Comparison of ENCODE assay signal across 24 mouse cellular contexts in genomic region chr14:122403422-122403940, GRCm38 (mm10). TPM values are rescaled to one million over a fixed set of nuclear protein-coding genes. Genes with fewer than 3 reads are reported as not detected.
A peak's percentile ranks its signal among the peaks of the same experiment; 100 is the strongest.
DNase-seq lines count a peak whose midpoint lies in the region; ATAC-seq and TF ChIP-seq lines count a peak whose summit lies in the region.
"Had no signal": no experiment of that assay in that cellular context is flagged by ENCODE, and none has a peak within 500 bp of the region (broad histone marks: within the 10 kb centered on the region; RNA-seq: fewer than 3 reads in every experiment).

No protein-coding gene starts in this region.

- intact Hi-C loops in heart, adult 2 months (cut with DNase I), result no loop called here

- H3K4me3 ChIP-seq in heart, adult 2 months, result no peak overlapping the region
- no peak overlapping the region for H3K4me3 ChIP-seq in neural tube, embryonic 11.5 days (ENCODE audit: low read depth, low read length)
- no peak overlapping the region for H3K4me3 ChIP-seq in neural tube, embryonic 15.5 days (replicated peaks)
- no peak overlapping the region for H3K4me3 ChIP-seq in hindbrain, embryonic 11.5 days (ENCODE audit: low read depth, low read length)
- H3K4me3 ChIP-seq in midbrain, embryonic 13.5 days (replicated peaks), result no peak overlapping the region
- H3K4me3 ChIP-seq in embryonic facial prominence, embryonic 10.5 days, result no peak overlapping the region
- H3K4me3 ChIP-seq: embryonic facial prominence, embryonic 15.5 days had no signal

- peak; percentile 78 for DNase-seq in heart, adult 11 months
- no peak for DNase-seq in heart, adult 2 months
- DNase-seq in neural tube, embryonic 11.5 days (ENCODE audit: low spot score), result no peak
- DNase-seq in hindbrain, embryonic 11.5 days (ENCODE audit: low spot score), result no peak
- no peak for DNase-seq in spleen, postnatal 36 days (ENCODE audit: low spot score in 2 of 2)
- DNase-seq in embryonic facial prominence, embryonic 10.5 days (ENCODE audit: low spot score), result no peak
- DNase-seq: adrenal gland, postnatal 36 days; cerebellum, adult 11-12 months; gastrocnemius, postnatal 36 days; heart, postnatal 14 days; kidney, adult 9 months; kidney, postnatal 36 days; thymus, postnatal 4 days had no signal

- no peaks in the 10 kb centered on the region for H3K36me3 ChIP-seq in heart, adult 2 months (ENCODE audit: control insufficient read depth, insufficient read depth, low read length)
- H3K36me3 ChIP-seq in neural tube, embryonic 11.5 days (ENCODE audit: control insufficient read depth, insufficient read depth, low read length), result no peaks in the 10 kb centered on the region
- no peaks in the 10 kb centered on the region for H3K36me3 ChIP-seq in neural tube, embryonic 15.5 days
- no peaks in the 10 kb centered on the region for H3K36me3 ChIP-seq in hindbrain, embryonic 11.5 days (ENCODE audit: control insufficient read depth, insufficient read depth, low read length)
- H3K36me3 ChIP-seq in midbrain, embryonic 13.5 days, result no peaks in the 10 kb centered on the region
- H3K36me3 ChIP-seq in embryonic facial prominence, embryonic 10.5 days (replicated peaks), result no peaks in the 10 kb centered on the region
- H3K36me3 ChIP-seq: embryonic facial prominence, embryonic 15.5 days had no signal

- peaks cover 5% of the 10 kb centered on the region for H3K27me3 ChIP-seq in heart, adult 2 months (ENCODE audit: control insufficient read depth, insufficient read depth, low read length)
- H3K27me3 ChIP-seq in neural tube, embryonic 11.5 days (ENCODE audit: control insufficient read depth, insufficient read depth, low read length), result peaks cover 23% of the 10 kb centered on the region
- peaks cover 81% of the 10 kb centered on the region for H3K27me3 ChIP-seq in neural tube, embryonic 15.5 days (replicated peaks)
- peaks cover 28% of the 10 kb centered on the region for H3K27me3 ChIP-seq in hindbrain, embryonic 11.5 days (ENCODE audit: control insufficient read depth, insufficient read depth, low read length)
- H3K27me3 ChIP-seq in midbrain, embryonic 13.5 days, result peaks cover 93% of the 10 kb centered on the region
- H3K27me3 ChIP-seq in embryonic facial prominence, embryonic 10.5 days (replicated peaks; ENCODE audit: low read depth, poor library complexity, severe bottlenecking), result peaks cover 86% of the 10 kb centered on the region

- no peak for TF ChIP-seq CTCF in heart, adult 2 months (IDR thresholded peaks at IDR 0.05)

- H3K27ac ChIP-seq in heart, adult 2 months, result no peak overlapping the region
- H3K27ac ChIP-seq in neural tube, embryonic 11.5 days (ENCODE audit: low read depth, low read length), result peak overlapping the region; percentile 7; the same call in 1 of the 2 replicates
- no peak overlapping the region for H3K27ac ChIP-seq in neural tube, embryonic 15.5 days (replicated peaks)
- peak overlapping the region; percentile 17; the same call in 1 of the 2 replicates for H3K27ac ChIP-seq in hindbrain, embryonic 11.5 days (ENCODE audit: low read depth, low read length)
- peak overlapping the region; percentile 45 for H3K27ac ChIP-seq in midbrain, embryonic 13.5 days
- no peak overlapping the region for H3K27ac ChIP-seq in embryonic facial prominence, embryonic 10.5 days (replicated peaks)
- H3K27ac ChIP-seq: embryonic facial prominence, embryonic 15.5 days; liver, embryonic 14.5 days had no signal

- no peak for ATAC-seq in neural tube, embryonic 11.5 days (ENCODE audit: insufficient read depth, low FRiP score, low TSS enrichment)
- no peak for ATAC-seq in neural tube, embryonic 15.5 days (ENCODE audit: low FRiP score)
- ATAC-seq in hindbrain, embryonic 11.5 days (ENCODE audit: low FRiP score), result no peak
- ATAC-seq in midbrain, embryonic 13.5 days, result no peak
- ATAC-seq: inflammation-experienced regulatory T-cells, adult 6 months had no signal

- no peaks in the 10 kb centered on the region for H3K9me3 ChIP-seq in neural tube, embryonic 11.5 days (ENCODE audit: control insufficient read depth, low read length)
- no peaks in the 10 kb centered on the region for H3K9me3 ChIP-seq in neural tube, embryonic 15.5 days (replicated peaks)
- no peaks in the 10 kb centered on the region for H3K9me3 ChIP-seq in hindbrain, embryonic 11.5 days (ENCODE audit: control insufficient read depth, low read length)
- no peaks in the 10 kb centered on the region for H3K9me3 ChIP-seq in midbrain, embryonic 13.5 days
- no peaks in the 10 kb centered on the region for H3K9me3 ChIP-seq in embryonic facial prominence, embryonic 10.5 days
- H3K9me3 ChIP-seq: embryonic facial prominence, embryonic 15.5 days had no signal

- no peak for TF ChIP-seq EP300 in heart, adult 2 months (IDR thresholded peaks at IDR 0.05; ENCODE audit: insufficient read depth, low read depth, low read length)

- H3K4me2 ChIP-seq in neural tube, embryonic 11.5 days (ENCODE audit: low read depth), result 0 out of 2 replicates have a peak overlapping the region, but pooled peaks have one; percentile 6
- H3K4me2 ChIP-seq in neural tube, embryonic 15.5 days, result no peak overlapping the region
- H3K4me2 ChIP-seq in hindbrain, embryonic 11.5 days (replicated peaks; ENCODE audit: low read depth, low read length), result no peak overlapping the region
- peak overlapping the region; percentile 14; the same call in 1 of the 2 replicates for H3K4me2 ChIP-seq in midbrain, embryonic 13.5 days (replicated peaks)
- H3K4me2 ChIP-seq: embryonic facial prominence, embryonic 15.5 days; heart, embryonic 11.5 days had no signal

- H3K79me2 ChIP-seq in heart, adult 2 months (replicated peaks; ENCODE audit: control insufficient read depth, insufficient read depth, low read length), result no peaks in the 10 kb centered on the region

- no peak overlapping the region for H3K9ac ChIP-seq in heart, adult 2 months (ENCODE audit: low read depth, low read length)
- H3K9ac ChIP-seq in neural tube, embryonic 11.5 days (ENCODE audit: low read length), result no peak overlapping the region
- no peak overlapping the region for H3K9ac ChIP-seq in neural tube, embryonic 15.5 days (replicated peaks)
- H3K9ac ChIP-seq in hindbrain, embryonic 11.5 days (ENCODE audit: low read depth, low read length), result no peak overlapping the region
- H3K9ac ChIP-seq in midbrain, embryonic 13.5 days (replicated peaks), result no peak overlapping the region
- H3K9ac ChIP-seq: embryonic facial prominence, embryonic 15.5 days; liver, embryonic 14.5 days had no signal

- no peaks in the 10 kb centered on the region for H3K4me1 ChIP-seq in heart, adult 2 months (ENCODE audit: control insufficient read depth, insufficient read depth, low read length)
- H3K4me1 ChIP-seq in neural tube, embryonic 11.5 days (ENCODE audit: control insufficient read depth, insufficient read depth, low read length), result peaks cover 19% of the 10 kb centered on the region
- peaks cover 19% of the 10 kb centered on the region for H3K4me1 ChIP-seq in neural tube, embryonic 15.5 days
- peaks cover 7% of the 10 kb centered on the region for H3K4me1 ChIP-seq in hindbrain, embryonic 11.5 days (replicated peaks; ENCODE audit: control insufficient read depth, insufficient read depth, low read length)
- peaks cover 36% of the 10 kb centered on the region for H3K4me1 ChIP-seq in midbrain, embryonic 13.5 days (replicated peaks)
- peaks cover 35% of the 10 kb centered on the region for H3K4me1 ChIP-seq in embryonic facial prominence, embryonic 10.5 days

- WGBS in heart, adult 2 months, result 84% methylated on average over 3 of the region's 3 CpGs
- WGBS in neural tube, embryonic 11.5 days, result 65% methylated on average over 3 of the region's 3 CpGs
- whole genome bisulfite sequencing in neural tube, embryonic 15.5 days, result 55% methylated on average over 3 of the region's 3 CpGs
- 57% methylated on average over 3 of the region's 3 CpGs for WGBS in hindbrain, embryonic 11.5 days
- 54% methylated on average over 3 of the region's 3 CpGs for WGBS in midbrain, embryonic 13.5 days
- WGBS in embryonic facial prominence, embryonic 10.5 days, result 74% methylated on average over 3 of the region's 3 CpGs

- TF ChIP-seq POLR2A in heart, adult 2 months (IDR thresholded peaks at IDR 0.05; ENCODE audit: insufficient read depth, low read depth, low read length), result no peak

RNA-seq across cellular contexts. Expression of gene Gm5089, which starts 47.4 kb away (rescaled TPM):
- total RNA-seq in heart, adult 2 months (2021), result not detected
- polyA plus RNA-seq in heart, adult 2 months (2012; rRNA removed), result not detected in 2 replicates
- 0.23 and 0.35 TPM in 2 replicates for polyA plus RNA-seq in neural tube, embryonic 11.5 days (2014; fragmentation: Nextera tagmentation; extraction: Ambion mirVana)
- polyA plus RNA-seq in neural tube, embryonic 15.5 days (2015; fragmentation: Nextera tagmentation; extraction: Ambion mirVana), result 0.14 and 0.60 TPM in 2 replicates
- polyA plus RNA-seq in hindbrain, embryonic 11.5 days (2014; fragmentation: Nextera tagmentation; extraction: Ambion mirVana), result 0.99 and 1.6 TPM in 2 replicates
- polyA plus RNA-seq in midbrain, embryonic 13.5 days (2015; fragmentation: Nextera tagmentation; extraction: Ambion mirVana), result 1.1 and 2.3 TPM in 2 replicates
- polyA plus RNA-seq in embryonic facial prominence, embryonic 10.5 days (2016; fragmentation: Nextera tagmentation; extraction: Ambion mirVana), result 0.50 and 0.56 TPM in 2 replicates
- total RNA-seq: adrenal gland, postnatal 36 days; gastrocnemius, postnatal 36 days; heart, postnatal 14 days; monocyte, adult 5-6 weeks had no signal
- polyA plus RNA-seq: C2C12; heart, embryonic 11.5 days; inflammation-experienced regulatory T-cells, adult 6 months; limb, embryonic 14.5 days; liver, embryonic 14.5 days; lung, embryonic 16.5 days; stomach, embryonic 14.5 days had no signal

Comparison
In these comparisons a context has a peak if more than half of its experiments do, and no peak if none do; other contexts are left out.
1. H3K27ac ChIP-seq: peak in neural tube, embryonic 11.5 days (single experiment), hindbrain, embryonic 11.5 days (single experiment) and midbrain, embryonic 13.5 days (single experiment); none in heart, adult 2 months (single experiment), neural tube, embryonic 15.5 days (single experiment) and embryonic facial prominence, embryonic 10.5 days (single experiment).
2. H3K4me2 ChIP-seq: peak in neural tube, embryonic 11.5 days (single experiment) and midbrain, embryonic 13.5 days (single experiment); none in neural tube, embryonic 15.5 days (single experiment) and hindbrain, embryonic 11.5 days (single experiment).